Mouse (Mus musculus) myocyte (in vitro differentiated cells): ENCODE measurements at regions not wholly inside any gene's neighbourhood (a gene's known extent, or its start where the extent isn't known, plus 50 kb on each side); places are given as distances from the start of the nearest gene placed in this dataset.

ENCODE experiments used
- H3K27me3 ChIP-seq: one replicate; pipeline ENCODE4 v1.6.1; 2011; ENCODE audit not compliant: control insufficient read depth, insufficient read depth, insufficient read length
- H3K36me3 ChIP-seq: one replicate; pipeline ENCODE4 v1.6.1; 2011; ENCODE audit not compliant: control insufficient read depth, insufficient read depth
- H3K4me2 ChIP-seq: one replicate; pipeline ENCODE4 v1.6.1; 2011; ENCODE audit warnings: low read depth, control low read depth
- H3K4me3 ChIP-seq: one replicate; pipeline ENCODE4 v1.5.1; 2011; ENCODE audit warnings: mild to moderate bottlenecking, control low read depth, moderate library complexity
- H3K79me2 ChIP-seq: one replicate; pipeline ENCODE4 v1.6.1; 2011; ENCODE audit not compliant: control insufficient read depth, insufficient read depth
- H3ac ChIP-seq: one replicate; pipeline ENCODE4 v1.6.1; 2011; ENCODE audit not compliant: control insufficient read depth, insufficient read length
- CEBPB ChIP-seq: IDR thresholded peaks from 2 replicates; pipeline ENCODE4 v1.6.1; 2011; ENCODE audit warnings: mild to moderate bottlenecking, moderate library complexity; ENCODE audit not compliant: poor library complexity, insufficient read depth, severe bottlenecking
- E2F4 ChIP-seq: IDR thresholded peaks from one replicate; pipeline ENCODE4 v1.6.1; 2011; ENCODE audit warnings: mild to moderate bottlenecking, control low read depth, moderate library complexity; ENCODE audit not compliant: insufficient read depth
- MAX ChIP-seq: IDR thresholded peaks from one replicate; pipeline ENCODE4 v1.6.1; 2011; ENCODE audit warnings: low read depth, mild to moderate bottlenecking, control low read depth
- MYOD1 ChIP-seq, 3 experiments: IDR thresholded peaks; one replicate each; pipeline ENCODE4 v1.6.1; 2011; ENCODE audit warnings: control low read depth in 2 of 3, low read depth in 2 of 3, mild to moderate bottlenecking in 2 of 3, moderate library complexity in 1 of 3; ENCODE audit not compliant: insufficient read length in 2 of 3, control insufficient read depth in 1 of 3
- MYOG ChIP-seq, 3 experiments: IDR thresholded peaks; one replicate each; pipeline ENCODE4 v1.6.1; 2011; ENCODE audit warnings: control low read depth in 2 of 3, low read depth in 2 of 3, mild to moderate bottlenecking in 2 of 3; ENCODE audit not compliant: insufficient read length in 2 of 3, control insufficient read depth in 1 of 3, insufficient read depth in 1 of 3
- POLR2A ChIP-seq: IDR thresholded peaks from one replicate; pipeline ENCODE4 v1.6.1; 2011; ENCODE audit warnings: low read depth, mild to moderate bottlenecking, control low read depth, moderate library complexity; ENCODE audit not compliant: insufficient read length
- POLR2AphosphoS2 ChIP-seq: IDR thresholded peaks from one replicate; pipeline ENCODE4 v1.6.1; 2011; ENCODE audit warnings: low read depth, control low read depth; ENCODE audit not compliant: insufficient read length
- REST ChIP-seq: IDR thresholded peaks from one replicate; pipeline ENCODE4 v1.6.1; 2011; ENCODE audit warnings: mild to moderate bottlenecking, control low read depth, moderate library complexity; ENCODE audit not compliant: insufficient read depth, insufficient read length
- SRF ChIP-seq: IDR thresholded peaks from one replicate; pipeline ENCODE4 v1.6.1; 2011; ENCODE audit warnings: low read depth; ENCODE audit not compliant: control insufficient read depth, insufficient read length
- TCF12 ChIP-seq: IDR thresholded peaks from one replicate; pipeline ENCODE4 v1.6.1; 2011; ENCODE audit warnings: mild to moderate bottlenecking, control low read depth; ENCODE audit not compliant: poor library complexity, insufficient read depth, severe bottlenecking
- TCF3 ChIP-seq: IDR thresholded peaks from one replicate; pipeline ENCODE4 v1.6.1; 2011; ENCODE audit warnings: low read depth, control low read depth; ENCODE audit not compliant: insufficient read length
- USF1 ChIP-seq: IDR thresholded peaks from one replicate; pipeline ENCODE4 v1.6.1; 2011; ENCODE audit warnings: low read depth, mild to moderate bottlenecking, control low read depth, moderate library complexity

DNA sequence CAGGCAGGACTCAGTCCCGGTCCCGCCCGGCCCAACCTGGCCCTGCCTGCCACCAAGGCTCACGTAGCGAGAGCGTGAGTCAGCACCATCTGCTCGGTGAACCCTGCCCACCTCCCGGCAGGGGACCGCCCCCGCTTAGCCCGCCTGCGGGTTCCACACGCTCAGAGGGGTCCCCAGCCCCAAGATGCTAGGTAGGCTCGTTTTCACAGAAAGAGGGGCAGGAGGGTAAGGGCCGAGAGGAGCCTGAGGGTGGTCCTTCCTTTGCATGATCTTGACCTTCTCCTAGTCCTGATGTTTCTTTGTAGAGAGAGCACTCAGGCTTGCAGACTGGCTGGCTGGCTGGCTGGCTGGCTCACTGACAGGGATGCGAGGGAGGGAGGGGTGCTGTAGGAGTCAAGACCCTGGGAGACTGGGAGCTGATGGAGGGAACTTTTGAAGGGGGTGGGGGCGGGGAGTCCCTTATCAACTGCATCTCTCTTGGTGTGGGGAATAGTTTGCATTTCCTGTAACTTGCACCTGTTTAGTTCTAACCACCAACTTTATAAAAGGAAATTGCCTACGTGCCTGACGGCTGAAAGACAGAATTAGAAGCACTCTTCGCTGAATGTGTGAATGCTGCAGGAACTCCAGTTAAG is 109.7 kb upstream of the Egln3 start:
- Histone ChIP-seq H3K36me3 (no peaks in the 10 kb centered on the region), H3ac (no peak overlapping the region), H3K4me2 (peak overlapping the region; percentile 86), H3K79me2 (no peaks in the 10 kb centered on the region), H3K4me3 (peak overlapping the region; percentile 12), H3K27me3 (no peaks in the 10 kb centered on the region)
- TF ChIP-seq E2F4: no peak
- peak; percentile 25 to 94 (median 88) for TF ChIP-seq MYOG (IDR thresholded peaks at IDR 0.05; ENCODE audit: control insufficient read depth in 1 of 3, insufficient read depth in 1 of 3, insufficient read length in 2 of 3, low read depth in 2 of 3)
- no peak for TF ChIP-seq SRF
- peak; percentile 47 for TF ChIP-seq POLR2A
- peak; percentile 84 for TF ChIP-seq TCF3
- peak; percentile 49 for TF ChIP-seq TCF12
- peak in 2 of 3 experiments; percentile 81 to 92 for TF ChIP-seq MYOD1 (IDR thresholded peaks at IDR 0.05; ENCODE audit: control insufficient read depth in 1 of 3, insufficient read length in 2 of 3, low read depth in 2 of 3)

DNA sequence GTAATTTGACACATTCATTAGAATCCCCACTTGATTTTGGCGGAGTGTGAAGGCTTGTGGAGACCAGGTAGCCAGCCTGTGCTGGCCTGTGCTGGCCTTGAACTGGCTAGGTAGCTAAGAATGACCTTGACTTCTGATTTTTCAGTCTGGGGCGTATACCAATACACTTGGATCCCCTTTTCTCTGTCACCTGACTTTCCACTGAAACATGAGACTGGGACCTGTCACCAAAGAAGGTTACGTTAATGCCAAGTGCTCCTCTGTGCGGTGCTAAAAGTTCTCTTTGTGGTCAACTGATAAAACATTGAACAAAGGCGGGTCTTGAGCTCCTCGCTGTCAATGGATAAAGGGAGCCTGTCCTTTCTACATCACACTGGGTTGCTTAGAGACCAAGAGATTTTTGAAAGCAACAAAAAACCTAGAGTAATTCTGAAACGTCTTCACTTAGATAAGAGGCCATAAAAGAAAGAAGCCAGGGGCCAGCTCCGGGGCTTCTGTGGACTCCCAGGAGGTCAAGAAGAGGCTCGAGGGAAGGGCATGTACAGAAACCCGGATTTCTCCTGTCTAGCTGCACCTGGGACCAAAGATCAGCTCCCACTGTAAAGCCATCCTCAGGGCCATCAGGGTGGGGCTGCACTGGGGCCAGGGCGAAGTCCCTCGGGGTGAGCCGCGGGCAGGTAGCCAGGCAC is 109.0 kb upstream of the Egln3 start:
- H3K4me3 ChIP-seq: peak overlapping the region; percentile 12
- H3K79me2 ChIP-seq: no peaks in the 10 kb centered on the region

DNA sequence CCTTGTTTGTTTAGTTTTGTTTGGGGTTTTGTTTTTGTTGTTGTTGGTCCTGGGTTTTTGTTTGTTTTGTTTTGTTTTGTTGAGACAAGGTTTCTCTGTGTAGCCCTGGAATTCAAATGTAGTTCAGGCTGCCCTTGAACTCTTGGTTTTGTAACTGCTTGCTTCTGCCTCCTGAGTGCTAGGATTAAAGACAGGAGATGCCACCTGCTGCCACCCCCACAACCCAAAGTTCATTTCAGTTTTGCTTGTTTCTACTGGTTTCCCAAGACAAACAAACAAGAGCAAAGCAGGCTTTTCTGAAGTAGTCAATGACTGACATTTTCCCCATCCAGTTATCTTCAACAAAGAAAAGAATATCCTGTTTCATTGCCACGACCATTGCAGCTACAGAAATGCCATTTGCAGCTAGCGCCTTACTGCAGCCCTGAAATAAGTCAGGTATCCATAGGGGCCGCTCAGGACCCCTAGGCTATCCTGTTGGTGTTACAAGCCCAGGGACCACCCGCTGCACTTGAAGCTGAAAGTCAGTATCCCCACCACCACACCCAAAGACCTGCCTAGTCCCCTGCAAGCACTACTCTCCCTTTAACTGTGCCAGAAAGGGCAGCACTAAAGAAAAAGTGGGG is 108.3 kb upstream of the Egln3 start:
- TF ChIP-seq CEBPB (no peak), POLR2AphosphoS2 (no peak), MYOD1 (IDR thresholded peaks at IDR 0.05; ENCODE audit: control insufficient read depth in 1 of 3, insufficient read length in 2 of 3, low read depth in 2 of 3) (no peak), TCF12 (no peak), MAX (no peak), TCF3 (no peak), E2F4 (no peak), POLR2A (no peak), MYOG (IDR thresholded peaks at IDR 0.05; ENCODE audit: control insufficient read depth in 1 of 3, insufficient read depth in 1 of 3, insufficient read length in 2 of 3, low read depth in 2 of 3) (no peak), USF1 (no peak), SRF (no peak), REST (no peak)
- H3K79me2 ChIP-seq: no peaks in the 10 kb centered on the region

More for the DNA sequence above, 109.0 kb upstream of the Egln3 start:
- H3K36me3 ChIP-seq: no peaks in the 10 kb centered on the region
- H3ac ChIP-seq: no peak overlapping the region
- TF ChIP-seq POLR2AphosphoS2 (no peak), TCF3 (no peak), USF1 (no peak), CEBPB (no peak), E2F4 (no peak), REST (no peak), MYOD1 (IDR thresholded peaks at IDR 0.05; ENCODE audit: control insufficient read depth in 1 of 3, insufficient read length in 2 of 3, low read depth in 2 of 3) (no peak), MYOG (IDR thresholded peaks at IDR 0.05; ENCODE audit: control insufficient read depth in 1 of 3, insufficient read depth in 1 of 3, insufficient read length in 2 of 3, low read depth in 2 of 3) (no peak), MAX (no peak), TCF12 (no peak), POLR2A (no peak), SRF (no peak)
- peak overlapping the region; percentile 86 for H3K4me2 ChIP-seq
- no peaks in the 10 kb centered on the region for H3K27me3 ChIP-seq

DNA sequence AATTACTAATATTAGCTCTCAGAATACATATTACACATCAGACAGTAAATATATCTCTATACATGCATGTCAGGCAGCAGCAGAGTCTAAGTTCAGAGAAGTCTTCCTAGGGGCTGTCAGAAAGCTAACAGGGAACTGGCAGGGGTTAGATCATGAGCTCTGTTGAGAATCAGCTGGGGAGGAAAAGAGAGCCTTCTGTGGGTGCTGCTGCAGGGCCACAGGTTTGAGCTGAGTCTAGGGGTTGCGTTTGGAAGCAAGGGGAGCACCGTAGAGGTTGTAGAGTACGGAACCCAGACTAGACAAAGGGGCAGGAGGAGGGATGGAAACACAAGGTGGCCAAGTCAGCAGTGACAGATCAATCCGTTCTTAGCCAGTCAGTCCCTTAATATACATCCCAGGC is 106.2 kb upstream of the Egln3 start:
- Histone ChIP-seq H3ac (no peak overlapping the region), H3K36me3 (no peaks in the 10 kb centered on the region), H3K4me3 (no peak overlapping the region), H3K27me3 (no peaks in the 10 kb centered on the region), H3K79me2 (no peaks in the 10 kb centered on the region), H3K4me2 (no peak overlapping the region)
- TF ChIP-seq E2F4 (no peak), MYOD1 (IDR thresholded peaks at IDR 0.05; ENCODE audit: control insufficient read depth in 1 of 3, insufficient read length in 2 of 3, low read depth in 2 of 3) (no peak), MYOG (IDR thresholded peaks at IDR 0.05; ENCODE audit: control insufficient read depth in 1 of 3, insufficient read depth in 1 of 3, insufficient read length in 2 of 3, low read depth in 2 of 3) (no peak), REST (no peak), MAX (no peak), POLR2AphosphoS2 (no peak), POLR2A (no peak), TCF3 (no peak), USF1 (no peak), SRF (no peak), CEBPB (no peak), TCF12 (no peak)

More for the DNA sequence above, 108.3 kb upstream of the Egln3 start:
- Histone ChIP-seq H3K36me3 (no peaks in the 10 kb centered on the region), H3K4me3 (no peak overlapping the region), H3K4me2 (peak overlapping the region; percentile 86), H3K27me3 (no peaks in the 10 kb centered on the region), H3ac (no peak overlapping the region)
